Mouse (Mus musculus) bone marrow macrophage, adult 2 months (primary cell): Measurements from ENCODE around the gene Prss46.

Source experiments
- CTCF ChIP-seq: IDR thresholded peaks from 2 replicates; pipeline ENCODE4 v1.5.1; 2012; ENCODE audit warnings: low read depth, mild to moderate bottlenecking, low read length, moderate library complexity
- POLR2A ChIP-seq: IDR thresholded peaks from 2 replicates; pipeline ENCODE4 v1.6.1; 2012; ENCODE audit warnings: mild to moderate bottlenecking, low read depth, low read length, borderline replicate concordance

- TF ChIP-seq POLR2A (no peak), CTCF (no peak)
These were observed 52.3 kb downstream of the Prss46 start for GRCm38 (mm10) chr9:110896595-110896994.
